Mouse (Mus musculus) ES-CJ7 (cell line): ENCODE measurements around the gene Ifi207.
"Not testable (repeated sequence)": the region's sequence is repeated elsewhere in the genome, so short reads cannot be mapped to it uniquely, and the experiment has no call there.

ENCODE experiments used
- DNase-seq: peaks from one replicate; pipeline ENCODE4 v3.0.0; 2011; ENCODE audit warnings: low read depth, low spot score

The Ifi207 gene

GRCm38 (mm10) chr1:173741656-173742055, at the start of gene Ifi207:
Gene Ifi207 (minus strand): TSS chr1:173741747.
- no peak for DNase-seq

- not testable (repeated sequence) for DNase-seq
Measured at GRCm38 (mm10) chr1:173773457-173773856, 31.9 kb upstream of the Ifi207 start.

GRCm38 (mm10) chr1:173766848-173767617, 25.5 kb upstream of the Ifi207 start, which contains the start of gene Ifi204:
Gene Ifi204 (minus strand): TSS chr1:173766943.
- not testable (repeated sequence) for DNase-seq

DNA sequence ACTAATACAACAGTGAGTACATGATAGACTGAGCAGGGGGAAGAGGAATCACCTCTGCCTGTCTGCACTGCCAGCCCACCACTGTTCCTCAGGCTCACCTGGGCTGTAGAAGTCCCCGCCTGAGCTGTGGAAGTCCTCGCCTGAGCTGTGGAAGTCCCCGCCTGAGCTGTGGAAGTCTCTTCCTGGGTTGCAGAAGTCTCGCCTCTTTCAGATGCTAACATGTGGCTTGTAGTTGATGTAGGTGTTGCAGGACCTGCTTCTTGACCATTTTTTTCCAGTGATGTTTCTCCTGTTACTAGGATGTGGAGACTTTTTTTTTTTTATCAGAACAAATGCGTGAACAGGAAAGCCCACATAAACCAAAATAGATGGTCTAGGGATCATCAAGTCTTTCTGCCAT, 18.5 kb upstream of the Ifi207 start:
- DNase-seq, result not testable (repeated sequence)

- DNase-seq, result no peak
Measured at GRCm38 (mm10) chr1:173742262-173742661, 715 bp upstream of the Ifi207 start.

- no peak for DNase-seq
Measured at GRCm38 (mm10) chr1:173740537-173740936, 1.0 kb downstream of the Ifi207 start.

DNA sequence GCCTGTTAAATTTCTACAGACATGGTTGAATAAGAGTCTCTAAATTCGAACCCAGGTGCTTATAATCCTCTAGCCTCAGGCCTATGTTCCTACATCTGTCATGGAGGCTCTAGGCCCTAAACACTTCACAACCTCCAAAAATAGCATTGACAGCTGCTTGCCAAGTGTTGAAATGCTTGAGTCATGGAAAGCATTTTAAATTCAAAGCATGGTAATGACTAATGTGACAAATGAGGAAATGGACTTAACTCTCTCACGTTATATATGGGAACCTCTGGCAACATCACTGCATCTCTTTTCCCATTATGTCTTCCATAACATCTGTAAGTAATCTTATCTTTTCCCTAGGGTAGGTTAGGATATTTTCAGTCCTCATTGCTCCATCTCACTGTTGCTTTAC, 4.6 kb downstream of the Ifi207 start:
- DNase-seq, result no peak

DNA sequence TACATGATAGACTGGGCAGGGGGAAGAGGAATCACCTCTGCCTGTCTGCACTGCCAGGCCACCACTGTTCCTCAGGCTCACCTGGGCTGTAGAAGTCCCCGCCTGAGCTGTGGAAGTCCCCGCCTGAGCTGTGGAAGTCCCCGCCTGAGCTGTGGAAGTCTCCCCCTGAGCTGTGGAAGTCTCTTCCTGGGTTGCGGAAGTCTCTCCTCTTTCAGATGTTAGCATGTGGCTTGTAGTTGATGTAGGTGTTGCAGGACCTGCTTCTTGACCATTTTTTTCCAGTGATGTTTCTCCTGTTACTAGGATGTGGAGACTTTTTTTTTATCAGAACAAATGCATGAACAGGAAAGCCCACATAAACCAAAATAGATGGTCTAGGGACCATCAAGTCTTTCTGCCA, 6.5 kb downstream of the Ifi207 start:
- not testable (repeated sequence) for DNase-seq

GRCm38 (mm10) chr1:173733219-173733618, 8.3 kb downstream of the Ifi207 start:
- no peak for DNase-seq

DNA sequence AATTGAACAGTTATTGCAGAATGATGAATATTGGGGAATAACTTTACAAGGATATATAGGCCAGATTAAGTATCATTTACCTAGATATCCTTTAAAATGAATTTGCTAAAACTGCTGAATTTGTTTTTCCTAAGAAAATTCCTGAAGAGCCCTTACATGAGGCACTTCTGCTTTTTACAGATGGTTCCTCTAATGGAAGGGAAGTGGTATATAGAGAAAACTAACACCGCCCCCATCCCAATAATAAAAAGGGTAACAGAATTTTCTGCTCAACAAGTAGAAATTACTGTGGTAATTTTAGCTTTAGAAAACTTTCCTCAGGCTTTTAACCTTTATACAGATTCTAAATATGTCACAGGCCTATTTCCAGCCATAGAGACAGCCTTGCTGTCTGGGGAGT, 47.3 kb downstream of the Ifi207 start:
- no peak for DNase-seq

DNA sequence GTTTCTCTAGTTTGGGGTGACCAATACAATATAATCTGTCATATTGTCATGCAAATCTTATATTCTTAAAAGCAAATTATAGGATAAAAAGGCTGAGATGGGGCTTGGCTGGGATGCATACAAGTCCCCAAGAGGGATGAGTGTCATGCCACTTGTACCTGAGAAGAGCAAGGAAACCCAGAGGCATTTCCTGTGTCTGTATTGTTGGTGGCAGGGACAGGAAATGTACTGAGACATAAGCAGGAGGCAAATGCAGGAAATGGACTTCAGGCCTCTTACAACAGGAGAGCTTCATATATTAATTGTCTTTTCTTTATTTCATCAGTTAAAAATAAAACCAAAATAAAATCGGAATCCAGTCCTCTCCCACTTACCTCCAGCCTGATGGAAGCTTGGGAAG, 62.9 kb downstream of the Ifi207 start:
- DNase-seq, result not testable (repeated sequence)

GRCm38 (mm10) chr1:173673458-173674097, 68.0 kb downstream of the Ifi207 start, which contains the start of gene Ifi208:
Gene Ifi208 (plus strand): TSS chr1:173673675.
- not testable (repeated sequence) for DNase-seq
